Mouse (Mus musculus) heart, adult 2 months (tissue): ENCODE measurements at regions not wholly inside any gene's neighbourhood (a gene's known extent, or its start where the extent isn't known, plus 50 kb on each side); places are given as distances from the start of the nearest gene placed in this dataset.
A peak's percentile ranks its signal among the peaks of the same experiment; 100 is the strongest.

Experiments used
- DNase-seq, 2 experiments: peaks; one replicate each; pipeline ENCODE4 v3.0.0; 2021
- H3K27ac ChIP-seq: fragments of 200-600 bp; 2 replicates; pipeline ENCODE4 v1.8.1; 2022
- H3K27me3 ChIP-seq: fragments of 200-500 bp; 2 replicates; pipeline ENCODE4 v1.6.1; 2012; ENCODE audit warnings: mild to moderate bottlenecking, low read length, inconsistent platforms, mixed read lengths; ENCODE audit not compliant: control insufficient read depth, insufficient read depth
- H3K36me3 ChIP-seq: fragments of 200-500 bp; 2 replicates; pipeline ENCODE4 v1.6.1; 2012; ENCODE audit warnings: low read length, inconsistent platforms; ENCODE audit not compliant: control insufficient read depth, insufficient read depth
- H3K4me1 ChIP-seq: fragments of 200-500 bp; 2 replicates; pipeline ENCODE4 v1.6.1; 2011; ENCODE audit warnings: low read length; ENCODE audit not compliant: control insufficient read depth, insufficient read depth
- H3K4me3 ChIP-seq: fragments of 200-600 bp; 2 replicates; pipeline ENCODE4 v1.8.1; 2022
- H3K79me2 ChIP-seq: fragments of 200-500 bp; replicated peaks from 2 replicates; pipeline ENCODE4 v1.6.1; 2012; ENCODE audit warnings: mild to moderate bottlenecking, inconsistent platforms, low read length, moderate library complexity, mixed read lengths; ENCODE audit not compliant: control insufficient read depth, insufficient read depth
- H3K9ac ChIP-seq: fragments of 200-500 bp; 2 replicates; pipeline ENCODE4 v1.6.1; 2012; ENCODE audit warnings: low read depth, mild to moderate bottlenecking, control low read depth, inconsistent platforms, low read length, mixed read lengths
- CTCF ChIP-seq: fragments of 200-600 bp; IDR thresholded peaks from 2 replicates; pipeline ENCODE4 v1.8.1; 2022; ENCODE audit warnings: antibody characterized with exemption, mild to moderate bottlenecking, moderate library complexity
- EP300 ChIP-seq: fragments of 200-500 bp; IDR thresholded peaks from 2 replicates; pipeline ENCODE4 v1.6.1; 2011; ENCODE audit warnings: low read depth, low read length, control low read depth; ENCODE audit not compliant: insufficient read depth
- POLR2A ChIP-seq: fragments of 200-500 bp; IDR thresholded peaks from 2 replicates; pipeline ENCODE4 v1.6.1; 2011; ENCODE audit warnings: mild to moderate bottlenecking, low read depth, low read length, control low read depth; ENCODE audit not compliant: insufficient read depth
- WGBS: fragments of 180-500 bp; shearing (Covaris S2); methylation state at CpG from one replicate; pipeline ENCODE4 v1.1.7; 2018; 5-methylcytosine and 5-hydroxymethylcytosine counted together
- intact Hi-C: fragments of 180-260 bp; cut with DNase I; formaldehyde crosslinking; loops from one replicate; pipeline ENCODE4 v1.15.1; 2025

- no peak overlapping the region for H3K4me3 ChIP-seq
- H3K9ac ChIP-seq: no peak overlapping the region
- H3K4me1 ChIP-seq: no peaks in the 10 kb centered on the region; the same call in 1 of the 2 replicates
- TF ChIP-seq CTCF (no peak), POLR2A (no peak), EP300 (no peak)
- H3K79me2 ChIP-seq: no peaks in the 10 kb centered on the region
- no peaks in the 10 kb centered on the region for H3K36me3 ChIP-seq
- no peak overlapping the region for H3K27ac ChIP-seq
- no peaks in the 10 kb centered on the region for H3K27me3 ChIP-seq
- DNase-seq: no peak
- 86% methylated on average over 4 of the region's 4 CpGs for WGBS
- intact Hi-C loops: no loop called here
Observed at GRCm38 (mm10) chr8:57705957-57706356, 53.1 kb upstream of the Galnt7 start.

- Histone ChIP-seq H3K36me3 (no peaks in the 10 kb centered on the region), H3K9ac (no peak overlapping the region), H3K4me3 (no peak overlapping the region), H3K27ac (no peak overlapping the region), H3K79me2 (no peaks in the 10 kb centered on the region), H3K27me3 (no peaks in the 10 kb centered on the region), H3K4me1 (no peaks in the 10 kb centered on the region; the same call in 1 of the 2 replicates)
- no peak for DNase-seq
- intact Hi-C loops: no loop called here
- no peak for TF ChIP-seq CTCF
- TF ChIP-seq POLR2A: no peak
- TF ChIP-seq EP300: no peak
- WGBS: 80% methylated on average over 3 of the region's 3 CpGs
Observed at GRCm38 (mm10) chr8:57704161-57704560, 51.3 kb upstream of the Galnt7 start.

GRCm38 (mm10) chr8:57702407-57703113 is 49.7 kb upstream of the Galnt7 start:
- Histone ChIP-seq H3K4me3 (no peak overlapping the region), H3K79me2 (no peaks in the 10 kb centered on the region), H3K9ac (no peak overlapping the region), H3K27ac (no peak overlapping the region), H3K4me1 (no peaks in the 10 kb centered on the region; the same call in 1 of the 2 replicates), H3K36me3 (no peaks in the 10 kb centered on the region), H3K27me3 (no peaks in the 10 kb centered on the region)
- TF ChIP-seq EP300: no peak
- no peak for TF ChIP-seq CTCF
- TF ChIP-seq POLR2A: no peak
- intact Hi-C loops: no loop called here
- 41% methylated on average over 7 of the region's 7 CpGs for WGBS
- DNase-seq: peak; percentile 24 to 36
